10 mouse cellular contexts compared by ENCODE assay signal in genomic region chr5:77372778-77373177, GRCm38 (mm10). TPM values are rescaled to one million over a fixed set of nuclear protein-coding genes. Genes with fewer than 3 reads are reported as not detected.
DNase-seq lines count a peak whose midpoint lies in the region; ATAC-seq lines count a peak whose summit lies in the region.
"Had no signal": no experiment of that assay in that cellular context is flagged by ENCODE, and none has a peak within 500 bp of the region (broad histone marks: within the 10 kb centered on the region; RNA-seq: fewer than 3 reads in every experiment).

No protein-coding gene starts in this region.

- H3K4me3 ChIP-seq in heart, embryonic 12.5 days, result no peak overlapping the region
- no peak overlapping the region for H3K4me3 ChIP-seq in heart, embryonic 11.5 days (ENCODE audit: low read depth, low read length)
- H3K4me3 ChIP-seq in forebrain, embryonic 11.5 days (ENCODE audit: low read depth, low read length), result no peak overlapping the region
- H3K4me3 ChIP-seq: hindbrain, embryonic 15.5 days; neural tube, embryonic 13.5 days had no signal

- no peaks in the 10 kb centered on the region for H3K9me3 ChIP-seq in heart, embryonic 12.5 days (replicated peaks)
- no peaks in the 10 kb centered on the region for H3K9me3 ChIP-seq in heart, embryonic 11.5 days (replicated peaks; ENCODE audit: control insufficient read depth, low read length)
- H3K9me3 ChIP-seq in forebrain, embryonic 11.5 days (ENCODE audit: control insufficient read depth, low read length), result no peaks in the 10 kb centered on the region
- H3K9me3 ChIP-seq: hindbrain, embryonic 15.5 days; neural tube, embryonic 13.5 days had no signal

- DNase-seq in CD4-positive, CD25-positive, alpha-beta regulatory T cell, adult 2 months (ENCODE audit: low read depth, low spot score), result peak; percentile 79
- peak; percentile 19 for DNase-seq in c-Kit-positive CD71-positive TER-119-negative erythroid progenitor cells, embryonic 14.5 days (ENCODE audit: low read depth)
- no peak for DNase-seq in cerebellum, adult 9-11 months
- no peak for DNase-seq in spleen, postnatal 4 days (ENCODE audit: low spot score in 2 of 2)
- DNase-seq in forebrain, embryonic 11.5 days (ENCODE audit: low spot score), result no peak

- no peaks in the 10 kb centered on the region for H3K27me3 ChIP-seq in heart, embryonic 12.5 days (replicated peaks)
- H3K27me3 ChIP-seq in heart, embryonic 11.5 days (ENCODE audit: control insufficient read depth, insufficient read depth, low read length), result no peaks in the 10 kb centered on the region
- H3K27me3 ChIP-seq in forebrain, embryonic 11.5 days (ENCODE audit: control insufficient read depth, insufficient read depth, low read length), result no peaks in the 10 kb centered on the region
- H3K27me3 ChIP-seq: hindbrain, embryonic 15.5 days; neural tube, embryonic 13.5 days had no signal

- H3K27ac ChIP-seq in heart, embryonic 12.5 days (ENCODE audit: poor library complexity, severe bottlenecking), result 0 out of 2 replicates have a peak overlapping the region, but pooled peaks have one; percentile 35
- no peak overlapping the region for H3K27ac ChIP-seq in heart, embryonic 11.5 days (ENCODE audit: low read depth, low read length)
- no peak overlapping the region for H3K27ac ChIP-seq in forebrain, embryonic 11.5 days (ENCODE audit: low read depth, low read length)
- H3K27ac ChIP-seq: hindbrain, embryonic 15.5 days; neural tube, embryonic 13.5 days had no signal

- ATAC-seq in heart, embryonic 12.5 days (ENCODE audit: insufficient number of reproducible peaks, low FRiP score), result no peak
- no peak for ATAC-seq in heart, embryonic 11.5 days (replicated peaks; ENCODE audit: insufficient number of reproducible peaks, low FRiP score, low TSS enrichment)
- peak; percentile 82 for ATAC-seq in megakaryocyte progenitor cell, adult 5-6 weeks (replicated peaks; ENCODE audit: poor library complexity)
- ATAC-seq in forebrain, embryonic 11.5 days (replicated peaks; ENCODE audit: low FRiP score), result no peak

- H3K4me2 ChIP-seq in heart, embryonic 12.5 days, result no peak overlapping the region
- no peak overlapping the region for H3K4me2 ChIP-seq in heart, embryonic 11.5 days
- no peak overlapping the region for H3K4me2 ChIP-seq in forebrain, embryonic 11.5 days (ENCODE audit: low read depth, low read length, severe bottlenecking)
- H3K4me2 ChIP-seq: hindbrain, embryonic 15.5 days; neural tube, embryonic 13.5 days had no signal

- peaks cover 23% of the 10 kb centered on the region; the same call in 1 of the 2 replicates for H3K4me1 ChIP-seq in heart, embryonic 12.5 days (replicated peaks)
- no peaks in the 10 kb centered on the region for H3K4me1 ChIP-seq in heart, embryonic 11.5 days (ENCODE audit: control insufficient read depth, insufficient read depth, low read length)
- no peaks in the 10 kb centered on the region for H3K4me1 ChIP-seq in forebrain, embryonic 11.5 days (replicated peaks; ENCODE audit: control insufficient read depth, insufficient read depth, low read length)
- H3K4me1 ChIP-seq: hindbrain, embryonic 15.5 days had no signal

- H3K9ac ChIP-seq in heart, embryonic 12.5 days, result no peak overlapping the region
- H3K9ac ChIP-seq in heart, embryonic 11.5 days (ENCODE audit: low read depth, low read length), result no peak overlapping the region
- no peak overlapping the region for H3K9ac ChIP-seq in forebrain, embryonic 11.5 days (ENCODE audit: low read length)
- H3K9ac ChIP-seq: hindbrain, embryonic 15.5 days; neural tube, embryonic 13.5 days had no signal

- no peaks in the 10 kb centered on the region for H3K36me3 ChIP-seq in heart, embryonic 12.5 days
- H3K36me3 ChIP-seq in heart, embryonic 11.5 days (ENCODE audit: control insufficient read depth, insufficient read depth, low read length), result no peaks in the 10 kb centered on the region
- H3K36me3 ChIP-seq in forebrain, embryonic 11.5 days (ENCODE audit: control insufficient read depth, insufficient read depth, low read length), result no peaks in the 10 kb centered on the region
- H3K36me3 ChIP-seq: hindbrain, embryonic 15.5 days; neural tube, embryonic 13.5 days had no signal

- 62% methylated on average over 6 of the region's 6 CpGs for WGBS in heart, embryonic 12.5 days
- 65% methylated on average over 6 of the region's 6 CpGs for WGBS in heart, embryonic 11.5 days (ENCODE audit: insufficient replicate concordance)
- 83% methylated on average over 6 of the region's 6 CpGs for WGBS in forebrain, embryonic 11.5 days

RNA-seq across cellular contexts. Expression of gene Igfbp7, which starts 35.1 kb away (rescaled TPM):
- polyA plus RNA-seq in heart, embryonic 12.5 days (2016; fragmentation: Nextera tagmentation; extraction: Ambion mirVana), result 38.3 and 39.9 TPM in 2 replicates
- 35.3 and 38.1 TPM in 2 replicates for polyA plus RNA-seq in heart, embryonic 11.5 days (2014; fragmentation: Nextera tagmentation; extraction: Ambion mirVana)
- 0.96 and 1.5 TPM in 2 replicates for total RNA-seq in megakaryocyte progenitor cell, adult 5-6 weeks (2015)
- 0.44 and 0.79 TPM in 2 replicates for total RNA-seq in megakaryocyte progenitor cell, adult 5-6 weeks (2017)
- polyA plus RNA-seq in forebrain, embryonic 11.5 days (2014; fragmentation: Nextera tagmentation; extraction: Ambion mirVana), result 15.4 and 20.5 TPM in 2 replicates

Comparison
In these comparisons a context has a peak if more than half of its experiments do, and no peak if none do; other contexts are left out.
1. DNase-seq: peak in CD4-positive, CD25-positive, alpha-beta regulatory T cell, adult 2 months (single experiment) and c-Kit-positive CD71-positive TER-119-negative erythroid progenitor cells, embryonic 14.5 days (single experiment); none in cerebellum, adult 9-11 months (single experiment), spleen, postnatal 4 days (0 of 2) and forebrain, embryonic 11.5 days (single experiment).